Mouse (Mus musculus): ENCODE results near the gene Foxk1. TPM values are rescaled to one million over a fixed set of nuclear protein-coding genes. Genes with fewer than 3 reads are reported as not detected.

Gene Foxk1
- total RNA-seq, 2 experiments from 2014 or later: 40.6 to 43.4 TPM

- intact Hi-C loops (cut with DNase I): loop anchor here (2.0 kb wide), 1 partner anchor 37 kb away; no protein-coding TSS in a partner anchor
- no peak for DNase-seq (ENCODE audit: low spot score in 2 of 2)
Observed at GRCm38 (mm10) chr5:142439911-142440432, 38.7 kb downstream of the Foxk1 start.

- DNase-seq (ENCODE audit: low spot score in 2 of 2): peak in 1 of 2 experiments; percentile 46
- intact Hi-C loops (cut with DNase I): loop anchor here (2.0 kb wide), 1 partner anchor 38 kb away; no protein-coding TSS in a partner anchor
Observed at GRCm38 (mm10) chr5:142440451-142441147, 39.3 kb downstream of the Foxk1 start.

DNA sequence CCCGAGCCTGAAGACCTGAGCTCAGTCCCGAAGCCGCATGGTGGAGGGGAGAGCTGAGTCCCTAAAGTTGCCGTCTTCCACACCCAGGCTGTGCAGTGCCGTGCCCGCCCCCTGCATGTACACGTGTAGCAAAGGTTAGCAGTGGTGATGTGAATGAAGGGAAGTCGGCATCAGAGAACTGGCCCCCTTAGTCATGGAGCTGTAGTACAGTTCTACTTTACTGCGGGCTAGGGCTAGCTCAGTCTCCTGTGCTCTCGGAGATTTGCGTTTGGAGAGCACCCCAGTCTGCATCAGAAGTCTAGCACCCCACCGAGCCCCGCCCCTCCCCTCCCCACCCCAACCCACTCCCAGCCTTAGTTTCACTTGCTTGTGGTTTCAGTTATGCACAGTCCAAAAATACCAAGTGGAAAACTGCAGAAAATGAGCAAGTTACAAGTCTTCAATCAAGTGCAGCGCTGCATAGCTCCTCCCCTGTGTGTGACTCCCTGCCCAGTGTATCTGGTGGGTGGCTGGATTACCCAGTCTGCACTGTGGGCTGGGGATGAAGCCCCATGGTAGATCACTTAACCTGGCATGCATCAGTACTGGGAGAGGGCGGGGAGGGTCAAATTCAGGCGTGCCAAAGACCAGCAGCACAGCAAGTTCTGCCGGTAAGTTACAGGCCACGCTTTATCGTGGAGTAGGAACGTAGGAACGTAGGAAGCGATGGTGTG, 40.2 kb downstream of the Foxk1 start:
- intact Hi-C loops (cut with DNase I): loop anchor here (2.0 kb wide), 1 partner anchor 39 kb away; no protein-coding TSS in a partner anchor
- no peak for DNase-seq (ENCODE audit: low spot score in 2 of 2)

GRCm38 (mm10) chr5:142442045-142442440, 40.7 kb downstream of the Foxk1 start:
- DNase-seq (ENCODE audit: low spot score in 2 of 2): no peak
- intact Hi-C loops (cut with DNase I): no loop called here

GRCm38 (mm10) chr5:142443514-142443913, 42.2 kb downstream of the Foxk1 start:
- intact Hi-C loops (cut with DNase I): no loop called here
- DNase-seq (ENCODE audit: low spot score in 2 of 2): no peak

DNA sequence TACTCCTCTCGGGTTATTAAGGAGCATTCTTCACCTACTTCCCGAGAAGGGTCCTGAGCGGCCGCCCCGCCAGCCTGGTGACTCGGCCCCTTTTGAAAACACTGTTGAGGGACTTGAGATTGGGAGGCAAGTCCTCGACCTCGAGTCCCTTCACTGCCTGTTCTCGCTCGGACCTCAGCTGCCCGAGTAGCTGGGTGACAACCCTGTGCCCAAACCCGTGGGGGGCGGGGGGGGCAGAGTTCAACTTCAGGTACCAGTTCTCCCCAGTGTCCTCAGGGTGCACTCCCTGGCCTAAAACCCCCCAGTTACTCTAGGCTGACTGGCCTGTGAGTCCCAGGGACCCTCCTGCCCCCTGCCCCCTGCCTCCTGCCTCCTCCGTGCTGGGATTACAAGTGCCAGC, 42.7 kb downstream of the Foxk1 start:
- DNase-seq (ENCODE audit: low spot score in 2 of 2): no peak
- intact Hi-C loops (cut with DNase I): no loop called here

- intact Hi-C loops (cut with DNase I): loop anchor here (5.0 kb wide), 2 partner anchors 78 to 1598 kb away; no protein-coding TSS in a partner anchor
- no peak for DNase-seq (ENCODE audit: low spot score in 2 of 2)
Observed at GRCm38 (mm10) chr5:142444791-142445531, 43.7 kb downstream of the Foxk1 start.

DNA sequence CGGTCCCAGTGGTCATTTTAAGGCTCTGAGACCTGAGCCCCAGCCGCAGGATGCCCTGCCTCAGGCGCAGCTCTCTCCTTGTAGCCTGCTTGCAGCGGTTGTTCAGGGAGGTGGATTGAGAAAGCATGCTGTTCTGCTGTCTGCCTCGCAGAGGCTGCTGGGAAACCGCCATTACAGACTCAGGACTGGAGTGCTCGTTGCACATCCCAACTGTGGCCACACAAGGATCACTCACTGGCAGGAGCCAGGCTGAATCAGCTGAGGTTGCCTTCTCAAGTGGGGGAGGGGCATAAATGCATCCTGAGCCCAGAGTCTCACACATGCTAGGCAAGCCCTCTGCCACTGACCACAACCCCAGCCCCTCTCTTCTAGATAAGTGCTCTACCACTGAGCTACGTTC, 44.4 kb downstream of the Foxk1 start:
- intact Hi-C loops (cut with DNase I): loop anchor here (5.0 kb wide), 2 partner anchors 78 to 1598 kb away; no protein-coding TSS in a partner anchor
- DNase-seq (ENCODE audit: low spot score in 2 of 2): no peak

DNA sequence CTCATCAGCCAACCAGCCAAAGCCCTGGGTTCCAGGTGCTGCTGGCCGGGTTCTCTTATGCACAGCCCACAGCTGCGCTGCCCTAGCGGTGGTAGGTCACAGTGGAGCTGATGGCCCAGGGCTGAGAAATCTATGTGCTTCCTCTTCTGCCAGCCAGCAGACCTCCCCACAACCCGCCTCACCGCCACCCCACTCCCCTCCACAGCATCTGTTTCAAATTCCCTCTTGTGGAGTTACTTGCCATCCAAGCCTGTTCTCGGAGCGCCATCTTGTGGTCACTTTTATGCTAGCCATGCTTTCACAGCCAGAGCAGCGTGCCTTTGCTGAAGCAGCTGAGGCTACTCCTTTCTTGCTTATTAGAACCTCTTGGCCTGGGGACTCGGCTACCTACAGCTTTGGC, 46.8 kb downstream of the Foxk1 start:
- DNase-seq (ENCODE audit: low spot score in 2 of 2): peak; percentile 93 to 95
- intact Hi-C loops (cut with DNase I): loop anchor here (5.0 kb wide), 2 partner anchors 81 to 1601 kb away; no protein-coding TSS in a partner anchor

DNA sequence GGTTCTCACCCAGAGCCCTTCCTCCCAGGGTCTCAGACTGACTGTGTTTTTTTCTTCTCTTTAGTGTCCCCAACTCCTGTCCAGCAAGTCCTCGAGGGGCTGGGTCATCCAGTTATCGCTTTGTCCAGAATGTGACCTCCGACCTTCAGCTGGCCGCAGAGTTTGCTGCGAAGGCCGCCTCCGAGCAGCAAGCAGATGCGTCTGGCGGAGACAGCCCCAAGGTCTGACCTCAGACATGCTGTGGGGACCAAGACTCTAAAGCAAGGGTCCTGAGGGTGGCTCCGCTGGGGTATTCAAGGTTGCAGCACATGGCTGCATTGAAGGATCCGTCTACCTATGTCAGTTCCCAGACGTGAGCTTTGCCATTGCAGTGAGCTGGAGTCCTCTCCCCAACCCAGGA, 47.3 kb downstream of the Foxk1 start:
- no peak for DNase-seq (ENCODE audit: low spot score in 2 of 2)
- intact Hi-C loops (cut with DNase I): loop anchor here (5.0 kb wide), 2 partner anchors 81 to 1601 kb away; no protein-coding TSS in a partner anchor

GRCm38 (mm10) chr5:142450846-142451245, 49.5 kb downstream of the Foxk1 start:
- intact Hi-C loops (cut with DNase I): no loop called here
- DNase-seq (ENCODE audit: low spot score in 2 of 2): no peak

- no peak for DNase-seq (ENCODE audit: low spot score in 2 of 2)
- intact Hi-C loops (cut with DNase I): no loop called here
Observed at GRCm38 (mm10) chr5:142451759-142452158, 50.5 kb downstream of the Foxk1 start.

GRCm38 (mm10) chr5:142453742-142454141, 52.4 kb downstream of the Foxk1 start:
- intact Hi-C loops (cut with DNase I): no loop called here
- DNase-seq (ENCODE audit: low spot score in 2 of 2): no peak

- intact Hi-C loops (cut with DNase I): no loop called here
Observed at GRCm38 (mm10) chr5:142456318-142456717, 55.0 kb downstream of the Foxk1 start.

GRCm38 (mm10) chr5:142457345-142457744, 56.0 kb downstream of the Foxk1 start:
- no peak for DNase-seq (ENCODE audit: low spot score in 2 of 2)
- intact Hi-C loops (cut with DNase I): no loop called here

More at GRCm38 (mm10) chr5:142456318-142456717, 55.0 kb downstream of the Foxk1 start:
- DNase-seq (ENCODE audit: low spot score in 2 of 2): no peak

DNA sequence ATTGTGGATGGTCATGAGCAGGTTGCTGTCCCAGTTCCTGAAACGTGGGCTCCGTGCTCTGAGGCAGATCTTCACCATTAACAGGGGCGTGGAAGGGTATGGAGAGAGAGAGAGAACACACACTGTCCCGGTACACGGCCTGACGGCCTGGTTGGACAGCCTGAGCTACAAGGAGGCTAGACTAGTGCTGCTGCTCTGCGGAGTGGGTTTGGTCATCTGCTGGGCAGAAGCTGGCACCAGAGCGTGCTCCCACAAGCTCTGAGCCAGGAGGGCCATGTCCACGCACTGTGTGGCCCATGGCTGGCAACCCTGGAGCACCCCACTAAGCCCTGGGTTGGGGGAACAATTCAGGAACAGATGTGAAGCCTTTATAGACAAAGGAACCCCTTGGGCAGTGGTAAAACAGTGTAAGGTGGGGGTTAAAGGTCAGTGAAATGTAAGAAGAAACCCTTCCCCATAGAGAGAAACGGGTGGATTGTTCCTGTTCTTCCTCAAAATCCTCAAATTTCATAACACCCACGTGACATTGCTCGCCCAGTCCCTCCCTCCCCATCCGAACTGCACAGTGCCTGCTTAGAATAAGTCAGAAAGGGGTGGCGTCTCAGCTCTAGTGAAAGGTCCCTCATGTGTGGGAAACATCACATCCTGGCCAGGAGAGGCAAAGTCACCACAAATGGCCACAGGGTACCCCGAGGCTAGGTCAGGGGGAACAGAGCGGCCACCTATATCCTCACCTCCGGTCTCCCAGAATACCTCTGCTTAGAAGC, 57.7 kb downstream of the Foxk1 start:
- DNase-seq (ENCODE audit: low spot score in 2 of 2): no peak
- intact Hi-C loops (cut with DNase I): no loop called here

DNA sequence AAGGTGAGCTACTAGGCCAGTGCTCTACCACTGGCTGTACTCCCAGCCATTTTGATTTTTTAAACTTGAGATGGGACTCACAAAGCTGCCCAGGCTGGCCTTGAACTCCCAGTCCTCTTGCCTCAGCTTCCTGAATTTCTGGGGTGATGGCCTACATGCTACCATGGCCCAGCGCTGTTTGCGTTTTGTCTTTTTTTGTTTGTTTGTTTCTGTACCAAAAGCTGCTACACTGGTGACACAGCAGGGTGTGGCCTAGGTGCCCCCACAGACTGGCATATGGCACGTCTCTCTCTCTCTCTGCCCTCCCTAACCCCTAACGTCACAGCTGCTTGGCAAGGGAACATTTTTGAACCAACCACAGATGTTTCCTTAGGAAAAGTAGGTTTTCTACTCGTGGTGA, 58.5 kb downstream of the Foxk1 start:
- intact Hi-C loops (cut with DNase I): no loop called here
- DNase-seq (ENCODE audit: low spot score in 2 of 2): no peak

DNA sequence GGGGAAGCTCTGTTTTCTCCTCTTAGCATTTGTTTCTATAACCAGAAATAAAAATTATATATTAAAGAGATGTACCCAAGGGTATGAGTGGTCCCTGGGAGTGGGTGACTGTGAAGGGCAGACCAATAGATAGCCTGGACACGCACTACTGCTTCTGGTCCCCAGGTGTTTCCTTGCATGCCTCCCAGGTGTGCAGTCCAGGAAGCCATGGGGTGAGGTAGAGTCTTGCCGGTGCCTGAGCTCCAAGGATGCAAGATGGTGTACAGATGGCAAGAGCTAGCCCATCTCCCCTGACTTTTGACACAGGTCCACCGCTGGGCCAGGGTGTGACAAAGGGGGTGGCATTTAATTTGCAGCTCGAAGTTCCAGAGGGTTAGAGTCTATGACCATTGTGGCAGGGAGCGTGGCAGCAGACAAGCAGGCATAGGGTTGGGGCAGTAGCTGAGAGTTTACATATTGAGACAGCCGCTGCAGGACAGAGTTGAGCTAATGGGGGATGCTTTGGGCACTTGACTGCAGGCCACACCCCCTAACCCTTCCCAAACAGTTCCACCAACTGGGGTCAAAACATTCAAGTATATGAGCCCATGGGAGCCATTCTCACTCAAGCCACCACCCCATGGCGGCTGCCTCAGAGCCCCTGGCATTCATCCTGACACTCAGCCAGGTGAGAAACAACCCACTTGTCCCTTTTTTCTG, 60.8 kb downstream of the Foxk1 start:
- intact Hi-C loops (cut with DNase I): no loop called here
- DNase-seq (ENCODE audit: low spot score in 2 of 2): no peak

- DNase-seq (ENCODE audit: low spot score in 2 of 2): no peak
- intact Hi-C loops (cut with DNase I): no loop called here
Observed at GRCm38 (mm10) chr5:142462641-142462948, 61.3 kb downstream of the Foxk1 start.

Data from left cerebral cortex, postnatal 14 days (tissue).